Mouse (Mus musculus) c-Kit-positive CD71-positive TER-119-negative erythroid progenitor cells, embryonic 14.5 days (primary cell): Measurements from ENCODE around the gene Cdkn3.
A peak's percentile ranks its signal among the peaks of the same experiment; 100 is the strongest.
"Not testable (repeated sequence)": the region's sequence is repeated elsewhere in the genome, so short reads cannot be mapped to it uniquely, and the experiment has no call there.

ENCODE experiments used
- DNase-seq: peaks from one replicate; pipeline ENCODE4 v3.0.0-alpha.2; 2013; ENCODE audit warnings: low read depth

Cdkn3 gene

GRCm38 (mm10) chr14:46783327-46783926 is 23.1 kb downstream of the Cdkn3 start:
- no peak for DNase-seq

DNA sequence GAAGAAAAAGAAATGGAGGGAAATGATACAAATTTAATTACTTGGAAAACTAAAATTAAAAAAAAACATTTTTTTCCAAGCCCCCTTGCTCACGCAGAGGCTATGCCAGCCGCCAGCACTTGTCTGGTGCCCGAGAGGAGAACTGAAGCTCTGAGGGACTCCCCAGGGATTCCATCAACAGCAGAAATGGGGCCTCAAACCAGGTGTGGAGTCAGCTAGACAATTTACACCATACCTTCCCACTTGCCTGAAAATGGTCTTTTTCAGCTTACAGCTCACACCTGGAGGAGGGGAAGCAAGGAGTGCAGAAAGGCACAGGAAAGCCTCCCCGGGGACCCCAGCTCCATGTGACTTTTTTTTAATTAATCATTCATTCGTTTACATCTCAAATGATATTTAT is 24.9 kb downstream of the Cdkn3 start:
- DNase-seq: no peak

- no peak for DNase-seq
Measured at GRCm38 (mm10) chr14:46787454-46787786, 27.1 kb downstream of the Cdkn3 start.

DNA sequence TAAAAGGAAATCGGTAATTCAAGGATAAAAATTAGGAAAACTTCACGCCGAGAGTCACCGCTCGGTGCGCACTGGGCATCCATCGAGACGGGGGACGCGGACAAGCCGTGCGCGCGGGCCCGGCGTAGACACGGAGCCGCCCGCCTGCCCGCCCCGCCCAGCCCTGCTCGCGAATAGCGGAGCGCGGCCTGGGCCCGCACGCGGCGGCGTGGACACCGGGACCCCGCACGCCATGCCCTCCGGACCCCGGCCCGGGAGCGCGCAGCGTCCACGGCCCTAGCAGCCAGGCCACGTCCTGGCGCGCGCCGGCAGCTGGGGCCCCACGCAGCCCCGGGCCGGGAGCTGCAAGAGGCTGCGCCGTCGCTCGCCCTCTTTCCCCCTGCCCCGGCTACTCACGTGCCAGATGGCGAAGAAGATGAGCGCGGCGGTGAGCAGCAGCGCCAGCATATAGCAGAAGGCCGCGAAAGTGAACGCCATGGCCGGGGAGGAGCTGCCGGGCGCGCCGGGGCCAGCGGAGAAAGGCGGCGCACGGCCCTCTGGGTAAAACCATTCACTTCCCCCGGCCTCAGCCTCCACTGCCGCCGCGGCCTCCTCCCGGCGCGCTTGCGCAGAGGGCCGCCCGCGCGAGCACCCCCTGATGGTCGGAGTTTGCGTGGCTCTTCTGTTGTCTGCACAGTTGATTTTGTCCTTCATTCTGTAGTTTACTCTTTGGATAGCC is 27.6 kb downstream of the Cdkn3 start, which contains the start of gene Cnih1:
TSS of gene Cnih1 (minus strand) at position 625 of the 718 bp plus-strand sequence.
- DNase-seq: peak; percentile 84

- no peak for DNase-seq
Measured at GRCm38 (mm10) chr14:46788505-46788901, 28.2 kb downstream of the Cdkn3 start.

GRCm38 (mm10) chr14:46790303-46790702 is 30.0 kb downstream of the Cdkn3 start:
- peak; percentile 34 for DNase-seq

DNA sequence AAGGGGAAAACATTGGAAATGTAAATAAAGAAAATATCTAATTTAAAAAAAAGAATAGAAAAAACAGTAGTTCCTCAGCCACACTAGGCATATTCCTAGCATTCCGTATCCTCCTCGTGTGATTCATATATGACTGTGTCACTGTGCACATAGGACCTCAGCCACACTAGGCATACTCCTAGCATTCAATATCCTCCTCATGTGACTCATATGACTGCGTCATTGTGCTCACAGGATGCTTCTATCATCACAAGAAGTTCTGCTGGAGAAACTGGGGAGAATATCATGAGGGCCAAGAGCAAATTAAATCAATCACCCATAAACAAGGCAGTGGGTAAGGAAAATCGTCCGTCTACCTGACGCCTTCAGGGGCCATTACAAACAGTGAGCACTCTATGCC is 30.4 kb downstream of the Cdkn3 start:
- no peak for DNase-seq

DNA sequence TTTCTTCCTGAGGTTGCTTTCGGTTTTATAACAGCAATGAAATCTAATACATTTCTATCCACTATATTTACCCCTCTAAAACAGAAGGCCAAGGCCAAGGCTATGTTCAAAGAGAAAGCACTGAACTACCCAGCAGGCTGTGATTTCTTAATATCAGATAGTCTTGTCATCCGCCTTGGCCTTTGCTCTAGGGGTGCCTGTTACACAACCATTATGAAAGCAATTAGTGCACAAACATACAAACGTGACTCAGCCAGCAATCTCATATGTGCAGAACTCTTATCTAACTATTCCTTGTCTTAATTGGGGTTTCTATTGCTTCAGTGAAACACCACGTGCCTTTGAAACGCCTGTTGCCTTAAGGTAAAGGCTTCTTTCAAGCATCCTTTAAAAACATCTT is 33.8 kb downstream of the Cdkn3 start:
- DNase-seq: no peak

GRCm38 (mm10) chr14:46800684-46801345 is 40.5 kb downstream of the Cdkn3 start:
- no peak for DNase-seq

- no peak for DNase-seq
Measured at GRCm38 (mm10) chr14:46803259-46803658, 42.9 kb downstream of the Cdkn3 start.

GRCm38 (mm10) chr14:46803791-46804190 is 43.5 kb downstream of the Cdkn3 start:
- no peak for DNase-seq

DNA sequence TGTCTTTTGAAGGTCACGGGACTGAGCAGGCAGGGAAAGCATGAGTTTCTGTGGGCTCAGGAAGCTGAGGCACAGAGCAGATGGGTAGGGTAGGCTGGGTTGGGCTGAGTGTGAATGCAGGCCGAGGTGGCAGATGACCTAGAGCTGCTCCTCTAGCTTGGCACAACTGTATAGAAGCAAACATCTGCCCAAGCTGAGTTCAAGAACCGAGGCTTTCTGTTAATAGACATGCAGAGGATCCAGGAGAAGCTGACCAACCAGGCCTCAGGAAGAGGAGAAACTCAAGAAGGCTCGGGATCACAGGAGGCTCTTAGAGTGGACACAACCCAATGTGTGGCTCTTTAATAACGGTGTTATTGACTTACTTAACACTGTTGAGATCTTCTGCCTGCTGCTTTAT is 45.8 kb downstream of the Cdkn3 start:
- no peak for DNase-seq

GRCm38 (mm10) chr14:46807927-46808326 is 47.6 kb downstream of the Cdkn3 start:
- DNase-seq: no peak

DNA sequence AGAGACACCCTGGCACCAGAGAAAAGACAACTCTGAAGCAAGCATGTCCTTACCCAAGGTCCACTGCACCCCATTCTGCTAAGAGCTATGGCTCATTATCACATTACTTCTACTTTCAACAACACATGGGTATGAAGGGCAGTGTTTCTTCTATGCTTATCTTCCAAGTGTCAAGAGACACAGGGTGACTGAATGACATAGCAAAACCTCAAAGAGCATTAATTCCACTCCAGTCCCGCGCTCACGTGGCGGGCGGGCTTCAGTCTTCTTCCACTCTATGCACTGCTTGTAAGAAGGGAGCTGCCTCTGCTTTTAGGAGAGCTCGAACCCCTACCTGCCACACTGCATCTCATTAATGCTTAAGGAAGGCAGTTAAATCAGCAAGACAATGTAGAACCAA is 55.3 kb downstream of the Cdkn3 start:
- DNase-seq: no peak

- no peak for DNase-seq
Measured at GRCm38 (mm10) chr14:46816916-46817622, 56.7 kb downstream of the Cdkn3 start.

GRCm38 (mm10) chr14:46818743-46819142 is 58.4 kb downstream of the Cdkn3 start:
- no peak for DNase-seq

- not testable (repeated sequence) for DNase-seq
Measured at GRCm38 (mm10) chr14:46819961-46820360, 59.6 kb downstream of the Cdkn3 start.
